16 mouse cellular contexts compared by ENCODE assay signal in genomic region chr1:25831521-25831900, GRCm38 (mm10). TPM values are rescaled to one million over a fixed set of nuclear protein-coding genes. Genes with fewer than 3 reads are reported as not detected.
A peak's percentile ranks its signal among the peaks of the same experiment; 100 is the strongest.
DNase-seq lines count a peak whose midpoint lies in the region; ATAC-seq and TF ChIP-seq lines count a peak whose summit lies in the region.
"Had no signal": no experiment of that assay in that cellular context is flagged by ENCODE, and none has a peak within 500 bp of the region (broad histone marks: within the 10 kb centered on the region; RNA-seq: fewer than 3 reads in every experiment).

No protein-coding gene starts in this region.

- peak overlapping the region; percentile 86; the same call in 1 of the 2 replicates for H3K4me2 ChIP-seq in embryonic facial prominence, embryonic 13.5 days
- peak overlapping the region; percentile 62 for H3K4me2 ChIP-seq in forebrain, embryonic 14.5 days (ENCODE audit: low read length)
- H3K4me2 ChIP-seq in hindbrain, postnatal 0 days (ENCODE audit: low read depth, low read length): peak overlapping the region; percentile 57
- H3K4me2 ChIP-seq in neural tube, embryonic 13.5 days: peak overlapping the region; percentile 68
- no peak overlapping the region for H3K4me2 ChIP-seq in lung, postnatal 0 days (replicated peaks; ENCODE audit: low read depth, low read length)
- H3K4me2 ChIP-seq in intestine, postnatal 0 days (replicated peaks; ENCODE audit: low read depth): no peak overlapping the region

- peaks cover 16% of the 10 kb centered on the region; the same call in 1 of the 2 replicates for H3K4me1 ChIP-seq in embryonic facial prominence, embryonic 13.5 days
- no peaks in the 10 kb centered on the region; the same call in 1 of the 2 replicates for H3K4me1 ChIP-seq in embryonic facial prominence, embryonic 10.5 days
- H3K4me1 ChIP-seq in forebrain, embryonic 14.5 days (ENCODE audit: control insufficient read depth, insufficient read depth, low read length): peaks cover 10% of the 10 kb centered on the region
- H3K4me1 ChIP-seq in hindbrain, postnatal 0 days (ENCODE audit: insufficient read depth, low read length): no peaks in the 10 kb centered on the region
- H3K4me1 ChIP-seq in neural tube, embryonic 13.5 days (replicated peaks): peaks cover 43% of the 10 kb centered on the region
- H3K4me1 ChIP-seq in lung, postnatal 0 days (ENCODE audit: insufficient read depth, low read depth, low read length): no peaks in the 10 kb centered on the region
- no peaks in the 10 kb centered on the region for H3K4me1 ChIP-seq in intestine, postnatal 0 days (replicated peaks; ENCODE audit: control insufficient read depth, insufficient read depth, low read length)
- H3K4me1 ChIP-seq: limb, embryonic 13.5 days had no signal

- TF ChIP-seq CTCF in hindbrain, postnatal 0 days (IDR thresholded peaks at IDR 0.05; ENCODE audit: low read depth): no peak
- no peak for TF ChIP-seq CTCF in lung, postnatal 0 days (IDR thresholded peaks at IDR 0.05)
- TF ChIP-seq CTCF in intestine, postnatal 0 days (IDR thresholded peaks at IDR 0.05; ENCODE audit: low read depth): no peak

- TF ChIP-seq EP300 in lung, postnatal 0 days (IDR thresholded peaks at IDR 0.05): no peak

- H3K36me3 ChIP-seq in embryonic facial prominence, embryonic 13.5 days: no peaks in the 10 kb centered on the region
- H3K36me3 ChIP-seq in embryonic facial prominence, embryonic 10.5 days (replicated peaks): no peaks in the 10 kb centered on the region
- H3K36me3 ChIP-seq in forebrain, embryonic 14.5 days (ENCODE audit: control insufficient read depth, insufficient read depth, low read length): no peaks in the 10 kb centered on the region
- H3K36me3 ChIP-seq in hindbrain, postnatal 0 days (ENCODE audit: insufficient read depth, low read length): no peaks in the 10 kb centered on the region
- no peaks in the 10 kb centered on the region for H3K36me3 ChIP-seq in neural tube, embryonic 13.5 days
- no peaks in the 10 kb centered on the region for H3K36me3 ChIP-seq in lung, postnatal 0 days (ENCODE audit: insufficient read depth, low read length)
- no peaks in the 10 kb centered on the region for H3K36me3 ChIP-seq in intestine, postnatal 0 days (ENCODE audit: control insufficient read depth, insufficient read depth)
- H3K36me3 ChIP-seq: embryonic facial prominence, embryonic 15.5 days; limb, embryonic 13.5 days had no signal

- H3K9ac ChIP-seq in embryonic facial prominence, embryonic 13.5 days: no peak overlapping the region
- H3K9ac ChIP-seq in forebrain, embryonic 14.5 days (ENCODE audit: low read length): peak overlapping the region; percentile 77; the same call in 1 of the 2 replicates
- peak overlapping the region; percentile 72 for H3K9ac ChIP-seq in hindbrain, postnatal 0 days (replicated peaks; ENCODE audit: low read length)
- peak overlapping the region; percentile 82 for H3K9ac ChIP-seq in neural tube, embryonic 13.5 days
- H3K9ac ChIP-seq in lung, postnatal 0 days (replicated peaks; ENCODE audit: low read depth): no peak overlapping the region
- H3K9ac ChIP-seq in intestine, postnatal 0 days (ENCODE audit: low read depth, low read length): no peak overlapping the region
- H3K9ac ChIP-seq: embryonic facial prominence, embryonic 15.5 days; limb, embryonic 13.5 days; liver, postnatal 0 days had no signal

- H3K27ac ChIP-seq in embryonic facial prominence, embryonic 13.5 days: no peak overlapping the region
- no peak overlapping the region for H3K27ac ChIP-seq in embryonic facial prominence, embryonic 10.5 days (replicated peaks)
- no peak overlapping the region for H3K27ac ChIP-seq in forebrain, embryonic 14.5 days (ENCODE audit: low read depth, low read length)
- H3K27ac ChIP-seq in hindbrain, postnatal 0 days: peak overlapping the region; percentile 87
- peak overlapping the region; percentile 92; the same call in 1 of the 2 replicates for H3K27ac ChIP-seq in neural tube, embryonic 13.5 days (replicated peaks)
- no peak overlapping the region for H3K27ac ChIP-seq in lung, postnatal 0 days (ENCODE audit: low read length)
- no peak overlapping the region for H3K27ac ChIP-seq in intestine, postnatal 0 days (ENCODE audit: low read depth, low read length)
- H3K27ac ChIP-seq: embryonic facial prominence, embryonic 15.5 days; limb, embryonic 13.5 days; macrophage had no signal

- no peak overlapping the region for H3K4me3 ChIP-seq in embryonic facial prominence, embryonic 13.5 days
- H3K4me3 ChIP-seq in embryonic facial prominence, embryonic 10.5 days: no peak overlapping the region; the same call in 1 of the 2 replicates
- peak overlapping the region; percentile 63 for H3K4me3 ChIP-seq in forebrain, embryonic 14.5 days (ENCODE audit: low read depth, low read length)
- H3K4me3 ChIP-seq in hindbrain, postnatal 0 days (ENCODE audit: low read length): peak overlapping the region; percentile 75
- peak overlapping the region; percentile 75 for H3K4me3 ChIP-seq in neural tube, embryonic 13.5 days
- no peak overlapping the region for H3K4me3 ChIP-seq in lung, postnatal 0 days (ENCODE audit: low read depth, low read length)
- no peak overlapping the region for H3K4me3 ChIP-seq in intestine, postnatal 0 days (ENCODE audit: low read depth, low read length)
- H3K4me3 ChIP-seq: limb, embryonic 13.5 days had no signal

- ATAC-seq in embryonic facial prominence, embryonic 13.5 days (ENCODE audit: insufficient number of reproducible peaks, insufficient read depth, low FRiP score, low TSS enrichment, low read depth): no peak
- ATAC-seq in forebrain, embryonic 14.5 days: no peak
- no peak for ATAC-seq in hindbrain, postnatal 0 days
- ATAC-seq in neural tube, embryonic 13.5 days (ENCODE audit: low read depth): no peak
- no peak for ATAC-seq in lung, postnatal 0 days
- ATAC-seq in intestine, postnatal 0 days: no peak
- ATAC-seq: liver, postnatal 0 days had no signal

- H3K9me3 ChIP-seq in embryonic facial prominence, embryonic 13.5 days: no peaks in the 10 kb centered on the region
- H3K9me3 ChIP-seq in embryonic facial prominence, embryonic 10.5 days: no peaks in the 10 kb centered on the region
- no peaks in the 10 kb centered on the region for H3K9me3 ChIP-seq in forebrain, embryonic 14.5 days (replicated peaks; ENCODE audit: control insufficient read depth, low read length)
- H3K9me3 ChIP-seq in hindbrain, postnatal 0 days (ENCODE audit: low read length): no peaks in the 10 kb centered on the region
- no peaks in the 10 kb centered on the region for H3K9me3 ChIP-seq in neural tube, embryonic 13.5 days
- no peaks in the 10 kb centered on the region for H3K9me3 ChIP-seq in lung, postnatal 0 days (ENCODE audit: low read length)
- H3K9me3 ChIP-seq in intestine, postnatal 0 days (ENCODE audit: control insufficient read depth): no peaks in the 10 kb centered on the region
- H3K9me3 ChIP-seq: embryonic facial prominence, embryonic 15.5 days; limb, embryonic 13.5 days had no signal

- WGBS in embryonic facial prominence, embryonic 13.5 days: 22% methylated on average over 2 of the region's 2 CpGs
- 41% methylated on average over 2 of the region's 2 CpGs for WGBS in embryonic facial prominence, embryonic 10.5 days
- 10% methylated on average over 2 of the region's 2 CpGs for WGBS in forebrain, embryonic 14.5 days
- 7% methylated on average over 2 of the region's 2 CpGs for WGBS in hindbrain, postnatal 0 days
- 10% methylated on average over 2 of the region's 2 CpGs for WGBS in neural tube, embryonic 13.5 days
- 55% methylated on average over 2 of the region's 2 CpGs for WGBS in lung, postnatal 0 days
- WGBS in intestine, postnatal 0 days: 54% methylated on average over 2 of the region's 2 CpGs

- DNase-seq in embryonic facial prominence, embryonic 10.5 days (ENCODE audit: low spot score): no peak
- peak; percentile 27 for DNase-seq in forebrain, embryonic 14.5 days (ENCODE audit: low spot score)
- peak; percentile 34 for DNase-seq in hindbrain, postnatal 0 days (ENCODE audit: low spot score)
- no peak for DNase-seq in lung, postnatal 0 days (ENCODE audit: low spot score)
- no peak for DNase-seq in right cerebral cortex, adult 2 months (ENCODE audit: low spot score in 2 of 2)
- DNase-seq: heart, adult 11 months; heart, postnatal 10 days; liver, postnatal 0 days; right cerebral cortex, postnatal 14 days; thymus, adult 18-20 months had no signal

- peaks cover 55% of the 10 kb centered on the region for H3K27me3 ChIP-seq in embryonic facial prominence, embryonic 13.5 days
- peaks cover 37% of the 10 kb centered on the region for H3K27me3 ChIP-seq in embryonic facial prominence, embryonic 10.5 days (replicated peaks; ENCODE audit: low read depth, poor library complexity, severe bottlenecking)
- H3K27me3 ChIP-seq in forebrain, embryonic 14.5 days (replicated peaks; ENCODE audit: control insufficient read depth, insufficient read depth, low read length): no peaks in the 10 kb centered on the region
- H3K27me3 ChIP-seq in hindbrain, postnatal 0 days (ENCODE audit: insufficient read depth, low read length): no peaks in the 10 kb centered on the region
- no peaks in the 10 kb centered on the region for H3K27me3 ChIP-seq in neural tube, embryonic 13.5 days
- H3K27me3 ChIP-seq in lung, postnatal 0 days (replicated peaks; ENCODE audit: insufficient read depth, low read length): peaks cover 9% of the 10 kb centered on the region
- peaks cover 21% of the 10 kb centered on the region for H3K27me3 ChIP-seq in intestine, postnatal 0 days (replicated peaks; ENCODE audit: control insufficient read depth, insufficient read depth, low read length)

RNA-seq across cellular contexts. Expression of gene Adgrb3, which starts 2.0 kb away (rescaled TPM):
- polyA plus RNA-seq in embryonic facial prominence, embryonic 13.5 days (2015; fragmentation: Nextera tagmentation; extraction: Ambion mirVana): 1.7 and 2.1 TPM in 2 replicates
- polyA plus RNA-seq in embryonic facial prominence, embryonic 10.5 days (2016; fragmentation: Nextera tagmentation; extraction: Ambion mirVana): 1.4 and 1.7 TPM in 2 replicates
- polyA plus RNA-seq in forebrain, embryonic 14.5 days (2014; fragmentation: Nextera tagmentation; extraction: Ambion mirVana): 40.0 and 46.8 TPM in 2 replicates
- 74.6 and 79.2 TPM in 2 replicates for total RNA-seq in hindbrain, postnatal 0 days (2014; rRNA removed)
- 44.7 and 46.5 TPM in 2 replicates for polyA plus RNA-seq in hindbrain, postnatal 0 days (2015; fragmentation: Nextera tagmentation; extraction: Ambion mirVana)
- polyA plus RNA-seq in neural tube, embryonic 13.5 days (2015; fragmentation: Nextera tagmentation; extraction: Ambion mirVana): 34.0 and 35.3 TPM in 2 replicates
- 0.05 TPM in 1 of 2 replicates, not detected in the other for polyA plus RNA-seq in lung, postnatal 0 days (2015; fragmentation: Nextera tagmentation; extraction: Ambion mirVana)
- polyA plus RNA-seq in intestine, postnatal 0 days (2015; fragmentation: Nextera tagmentation; extraction: Ambion mirVana): 2.0 and 2.1 TPM in 2 replicates
- polyA plus RNA-seq: liver, postnatal 0 days; macrophage had no signal

Comparison
In these comparisons a context has a peak if more than half of its experiments do, and no peak if none do; other contexts are left out.
1. H3K27ac ChIP-seq: peak in hindbrain, postnatal 0 days (single experiment) and neural tube, embryonic 13.5 days (single experiment); none in embryonic facial prominence, embryonic 13.5 days (single experiment), embryonic facial prominence, embryonic 10.5 days (single experiment), forebrain, embryonic 14.5 days (single experiment), lung, postnatal 0 days (single experiment) and intestine, postnatal 0 days (single experiment).
2. H3K4me2 ChIP-seq: peak in embryonic facial prominence, embryonic 13.5 days (single experiment), forebrain, embryonic 14.5 days (single experiment), hindbrain, postnatal 0 days (single experiment) and neural tube, embryonic 13.5 days (single experiment); none in lung, postnatal 0 days (single experiment) and intestine, postnatal 0 days (single experiment).
3. H3K4me3 ChIP-seq: peak in forebrain, embryonic 14.5 days (single experiment), hindbrain, postnatal 0 days (single experiment) and neural tube, embryonic 13.5 days (single experiment); none in embryonic facial prominence, embryonic 13.5 days (single experiment), embryonic facial prominence, embryonic 10.5 days (single experiment), lung, postnatal 0 days (single experiment) and intestine, postnatal 0 days (single experiment).
4. H3K9ac ChIP-seq: peak in forebrain, embryonic 14.5 days (single experiment), hindbrain, postnatal 0 days (single experiment) and neural tube, embryonic 13.5 days (single experiment); none in embryonic facial prominence, embryonic 13.5 days (single experiment), lung, postnatal 0 days (single experiment) and intestine, postnatal 0 days (single experiment).
5. DNase-seq: peak in forebrain, embryonic 14.5 days (single experiment) and hindbrain, postnatal 0 days (single experiment); none in embryonic facial prominence, embryonic 10.5 days (single experiment), lung, postnatal 0 days (single experiment) and right cerebral cortex, adult 2 months (0 of 2).
6. RNA of gene Adgrb3, which starts 2.0 kb away (polyA plus RNA-seq): 44.7 to 46.5 TPM in hindbrain, postnatal 0 days, 40.0 to 46.8 TPM in forebrain, embryonic 14.5 days and 34.0 to 35.3 TPM in neural tube, embryonic 13.5 days; 2.0 to 2.1 TPM in intestine, postnatal 0 days, 1.4 to 1.7 TPM in embryonic facial prominence, embryonic 10.5 days, 1.7 to 2.1 TPM in embryonic facial prominence, embryonic 13.5 days and 0.05 TPM in lung, postnatal 0 days; every median in the first group is over 10 times any median in the second.